Mouse (Mus musculus) small intestine, adult 2 months (tissue): ENCODE measurements at regions not wholly inside any gene's neighbourhood (a gene's known extent, or its start where the extent isn't known, plus 50 kb on each side); places are given as distances from the start of the nearest gene placed in this dataset.

Experiments used
- H3K27ac ChIP-seq: fragments of 200-500 bp; 2 replicates; pipeline ENCODE4 v1.5.1; 2012; ENCODE audit warnings: low read depth, low read length, control low read depth, inconsistent platforms; ENCODE audit not compliant: insufficient read depth
- H3K27me3 ChIP-seq: fragments of 200-500 bp; 2 replicates; pipeline ENCODE4 v1.6.1; 2012; ENCODE audit warnings: mild to moderate bottlenecking, moderate library complexity, low read length, inconsistent platforms; ENCODE audit not compliant: control insufficient read depth, insufficient read depth
- H3K36me3 ChIP-seq: fragments of 200-500 bp; 2 replicates; pipeline ENCODE4 v1.6.1; 2012; ENCODE audit warnings: mild to moderate bottlenecking, low read length, control low read depth, inconsistent platforms; ENCODE audit not compliant: control insufficient read depth, insufficient read depth
- H3K4me1 ChIP-seq: fragments of 200-500 bp; 2 replicates; pipeline ENCODE4 v1.6.1; 2012; ENCODE audit warnings: low read length, inconsistent platforms, mixed read lengths; ENCODE audit not compliant: control insufficient read depth, insufficient read depth, insufficient read length
- H3K4me3 ChIP-seq: fragments of 200-500 bp; 2 replicates; pipeline ENCODE4 v1.5.1; 2012; ENCODE audit warnings: low read depth, mild to moderate bottlenecking, control low read depth, inconsistent platforms, low read length, moderate library complexity
- CTCF ChIP-seq: fragments of 200-500 bp; IDR thresholded peaks from 2 replicates; pipeline ENCODE4 v1.5.1; 2012; ENCODE audit warnings: low read depth, mild to moderate bottlenecking, control low read depth, inconsistent platforms, low read length, moderate library complexity, mixed read lengths; ENCODE audit not compliant: insufficient replicate concordance, insufficient read length; ENCODE audit errors: extremely low read depth
- POLR2A ChIP-seq: fragments of 200-500 bp; IDR thresholded peaks from 2 replicates; pipeline ENCODE4 v1.6.1; 2012; ENCODE audit warnings: low read depth, mild to moderate bottlenecking, control low read depth, inconsistent platforms, low read length, moderate library complexity
- WGBS: fragments of 180-500 bp; shearing (Covaris S2); methylation state at CpG from one replicate; pipeline ENCODE4 v1.1.7; 2018; 5-methylcytosine and 5-hydroxymethylcytosine counted together

- TF ChIP-seq CTCF (no peak), POLR2A (no peak)
- no peaks in the 10 kb centered on the region for H3K36me3 ChIP-seq
- no peaks in the 10 kb centered on the region for H3K4me1 ChIP-seq
- no peaks in the 10 kb centered on the region for H3K27me3 ChIP-seq
- no peak overlapping the region for H3K4me3 ChIP-seq
- 68% methylated on average over 2 of the region's 2 CpGs for WGBS
- no peak overlapping the region for H3K27ac ChIP-seq
These were observed 91.6 kb upstream of the Slc24a2 start for GRCm38 (mm10) chr4:87321726-87322349.

- WGBS = 79% methylated on average over 5 of the region's 5 CpGs
- Histone ChIP-seq H3K4me3 (no peak overlapping the region), H3K27ac (no peak overlapping the region), H3K27me3 (no peaks in the 10 kb centered on the region), H3K36me3 (no peaks in the 10 kb centered on the region), H3K4me1 (no peaks in the 10 kb centered on the region)
- TF ChIP-seq POLR2A = no peak
- TF ChIP-seq CTCF = no peak
These were observed 67.9 kb upstream of the Slc24a2 start for GRCm38 (mm10) chr4:87298129-87298528.

- Histone ChIP-seq H3K27ac (no peak overlapping the region), H3K4me1 (no peaks in the 10 kb centered on the region), H3K4me3 (no peak overlapping the region), H3K27me3 (no peaks in the 10 kb centered on the region), H3K36me3 (no peaks in the 10 kb centered on the region)
- TF ChIP-seq POLR2A = no peak
- TF ChIP-seq CTCF = no peak
These were observed 64.3 kb upstream of the Slc24a2 start for GRCm38 (mm10) chr4:87294538-87294937.
